Mouse (Mus musculus): ENCODE results near the gene Lmf1.

DNA sequence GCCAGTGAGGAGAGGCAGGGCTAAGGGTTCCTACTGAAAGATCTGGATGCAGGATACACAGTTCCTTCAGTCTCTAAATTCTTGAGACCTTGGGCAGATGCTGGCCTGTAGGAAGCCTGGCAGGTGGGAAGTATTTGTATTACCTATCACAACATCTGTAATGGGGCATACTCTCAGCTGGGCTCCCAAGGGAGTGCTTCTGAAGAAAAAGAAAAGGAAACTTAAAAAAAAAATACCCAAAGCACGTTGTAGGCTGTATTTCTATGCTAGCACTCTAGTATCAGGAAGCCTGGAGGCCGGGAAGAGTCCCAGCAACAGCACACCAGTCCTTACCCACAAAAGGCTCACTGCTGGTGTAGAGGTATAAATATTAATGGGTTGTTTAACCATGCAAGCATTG is 1.2 kb upstream of the Lmf1 start:
- TF ChIP-seq POLR2A (IDR thresholded peaks at IDR 0.05; ENCODE audit: low read depth, low read length) (no peak), CTCF (IDR thresholded peaks at IDR 0.05; ENCODE audit: extremely low read depth, insufficient read length, insufficient replicate concordance, low read depth, low read length) (no peak)
